26 mouse cellular contexts compared by ENCODE assay signal in the genomic region with DNA sequence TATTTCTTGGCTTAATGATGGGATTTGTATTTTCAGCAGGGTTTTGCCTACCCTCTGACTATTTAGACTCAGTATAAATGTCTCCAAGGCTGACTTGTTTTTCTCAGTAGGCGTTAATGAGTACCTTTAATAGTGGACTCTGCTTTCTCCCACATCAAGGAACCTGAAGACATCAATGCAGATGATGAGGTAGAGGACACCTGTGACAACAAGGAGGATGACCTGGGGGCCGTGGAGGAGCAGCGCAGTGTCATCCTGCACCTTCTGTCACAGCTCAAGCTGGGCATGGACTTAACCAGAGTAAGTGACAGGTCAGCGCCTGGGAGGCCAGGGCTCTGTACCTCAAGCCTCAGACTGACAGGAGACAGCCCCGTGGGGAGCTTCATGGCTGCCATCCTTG. TPM values are rescaled to one million over a fixed set of nuclear protein-coding genes. Genes with fewer than 3 reads are reported as not detected.
DNase-seq lines count a peak whose midpoint lies in the region; ATAC-seq and TF ChIP-seq lines count a peak whose summit lies in the region.
"Had no signal": no experiment of that assay in that cellular context is flagged by ENCODE, and none has a peak within 500 bp of the region (broad histone marks: within the 10 kb centered on the region; RNA-seq: fewer than 3 reads in every experiment).

No protein-coding gene starts in this region.

- no peak overlapping the region for H3K27ac ChIP-seq in forebrain, embryonic 11.5 days (ENCODE audit: low read depth, low read length)
- H3K27ac ChIP-seq in forebrain, embryonic 15.5 days (replicated peaks): no peak overlapping the region
- H3K27ac ChIP-seq in kidney, adult 2 months (ENCODE audit: insufficient read depth, low read depth, low read length): peak overlapping the region; percentile 28; the same call in 1 of the 2 replicates
- H3K27ac ChIP-seq in kidney, embryonic 15.5 days: no peak overlapping the region
- H3K27ac ChIP-seq in kidney, postnatal 0 days: no peak overlapping the region
- no peak overlapping the region for H3K27ac ChIP-seq in kidney, embryonic 14.5 days (ENCODE audit: low read depth, low read length)
- H3K27ac ChIP-seq: embryonic facial prominence, embryonic 10.5 days; embryonic facial prominence, embryonic 12.5 days; forebrain, embryonic 12.5 days had no signal

- WGBS in forebrain, embryonic 11.5 days: 90% methylated on average over 5 of the region's 5 CpGs
- WGBS in forebrain, embryonic 15.5 days: 96% methylated on average over 5 of the region's 5 CpGs
- 65% methylated on average over 5 of the region's 5 CpGs for WGBS in kidney, adult 2 months
- WGBS in kidney, embryonic 15.5 days: 73% methylated on average over 5 of the region's 5 CpGs
- WGBS in kidney, postnatal 0 days: 71% methylated on average over 5 of the region's 5 CpGs
- WGBS in kidney, embryonic 14.5 days: 79% methylated on average over 5 of the region's 5 CpGs

- no peak overlapping the region for H3K9ac ChIP-seq in forebrain, embryonic 11.5 days (ENCODE audit: low read length)
- no peak overlapping the region for H3K9ac ChIP-seq in forebrain, embryonic 15.5 days (replicated peaks)
- no peak overlapping the region for H3K9ac ChIP-seq in kidney, embryonic 15.5 days
- no peak overlapping the region for H3K9ac ChIP-seq in kidney, postnatal 0 days (ENCODE audit: low read depth, low read length)
- H3K9ac ChIP-seq in kidney, embryonic 14.5 days (ENCODE audit: low read depth, low read length): no peak overlapping the region
- H3K9ac ChIP-seq: embryonic facial prominence, embryonic 12.5 days; forebrain, embryonic 12.5 days had no signal

- H3K9me3 ChIP-seq in forebrain, embryonic 11.5 days (ENCODE audit: control insufficient read depth, low read length): no peaks in the 10 kb centered on the region
- no peaks in the 10 kb centered on the region for H3K9me3 ChIP-seq in forebrain, embryonic 15.5 days
- H3K9me3 ChIP-seq in kidney, embryonic 15.5 days (replicated peaks): no peaks in the 10 kb centered on the region
- no peaks in the 10 kb centered on the region for H3K9me3 ChIP-seq in kidney, postnatal 0 days (replicated peaks; ENCODE audit: low read length)
- H3K9me3 ChIP-seq in kidney, embryonic 14.5 days (ENCODE audit: control insufficient read depth, low read length): no peaks in the 10 kb centered on the region
- H3K9me3 ChIP-seq: embryonic facial prominence, embryonic 10.5 days; embryonic facial prominence, embryonic 12.5 days; forebrain, embryonic 12.5 days; G1E had no signal

- H3K27me3 ChIP-seq in forebrain, embryonic 11.5 days (ENCODE audit: control insufficient read depth, insufficient read depth, low read length): no peaks in the 10 kb centered on the region
- H3K27me3 ChIP-seq in forebrain, embryonic 15.5 days: no peaks in the 10 kb centered on the region
- H3K27me3 ChIP-seq in kidney, adult 2 months (replicated peaks; ENCODE audit: control insufficient read depth, insufficient read depth, low read length): no peaks in the 10 kb centered on the region
- H3K27me3 ChIP-seq in kidney, embryonic 15.5 days: no peaks in the 10 kb centered on the region
- no peaks in the 10 kb centered on the region for H3K27me3 ChIP-seq in kidney, postnatal 0 days (ENCODE audit: insufficient read depth, low read length)
- no peaks in the 10 kb centered on the region for H3K27me3 ChIP-seq in kidney, embryonic 14.5 days (ENCODE audit: control insufficient read depth, insufficient read depth, low read length)
- H3K27me3 ChIP-seq: CH12.LX; embryonic facial prominence, embryonic 12.5 days; forebrain, embryonic 12.5 days; Patski had no signal

- H3K4me1 ChIP-seq in forebrain, embryonic 11.5 days (replicated peaks; ENCODE audit: control insufficient read depth, insufficient read depth, low read length): no peaks in the 10 kb centered on the region
- H3K4me1 ChIP-seq in forebrain, embryonic 15.5 days: no peaks in the 10 kb centered on the region
- peaks cover 9% of the 10 kb centered on the region; the same call in 1 of the 2 replicates for H3K4me1 ChIP-seq in kidney, adult 2 months (ENCODE audit: control insufficient read depth, insufficient read depth, low read length)
- H3K4me1 ChIP-seq in kidney, embryonic 15.5 days: no peaks in the 10 kb centered on the region
- no peaks in the 10 kb centered on the region for H3K4me1 ChIP-seq in kidney, postnatal 0 days (replicated peaks; ENCODE audit: insufficient read depth, low read length)
- no peaks in the 10 kb centered on the region for H3K4me1 ChIP-seq in kidney, embryonic 14.5 days (ENCODE audit: control insufficient read depth, insufficient read depth, low read length)
- H3K4me1 ChIP-seq: embryonic facial prominence, embryonic 10.5 days; embryonic facial prominence, embryonic 12.5 days; forebrain, embryonic 12.5 days had no signal

- H3K4me2 ChIP-seq in forebrain, embryonic 11.5 days (ENCODE audit: low read depth, low read length, severe bottlenecking): no peak overlapping the region
- H3K4me2 ChIP-seq in forebrain, embryonic 15.5 days (replicated peaks): no peak overlapping the region
- no peak overlapping the region for H3K4me2 ChIP-seq in kidney, embryonic 15.5 days
- no peak overlapping the region for H3K4me2 ChIP-seq in kidney, postnatal 0 days (ENCODE audit: low read length)
- no peak overlapping the region for H3K4me2 ChIP-seq in kidney, embryonic 14.5 days (replicated peaks; ENCODE audit: low read depth, low read length)
- H3K4me2 ChIP-seq: embryonic facial prominence, embryonic 12.5 days; forebrain, embryonic 12.5 days had no signal

- H3K4me3 ChIP-seq in forebrain, embryonic 11.5 days (ENCODE audit: low read depth, low read length): no peak overlapping the region
- no peak overlapping the region for H3K4me3 ChIP-seq in forebrain, embryonic 15.5 days
- no peak overlapping the region for H3K4me3 ChIP-seq in kidney, adult 2 months (ENCODE audit: insufficient read depth, low read depth, low read length)
- H3K4me3 ChIP-seq in kidney, embryonic 15.5 days (replicated peaks): no peak overlapping the region
- H3K4me3 ChIP-seq in kidney, postnatal 0 days (replicated peaks; ENCODE audit: low read depth, low read length): no peak overlapping the region
- H3K4me3 ChIP-seq in kidney, embryonic 14.5 days (ENCODE audit: low read length): no peak overlapping the region
- H3K4me3 ChIP-seq: embryonic facial prominence, embryonic 10.5 days; embryonic facial prominence, embryonic 12.5 days; forebrain, embryonic 12.5 days had no signal

- DNase-seq in forebrain, embryonic 11.5 days (ENCODE audit: low spot score): peak; percentile 43
- peak; percentile 50 for DNase-seq in kidney, adult 11 months
- no peak for DNase-seq in kidney, postnatal 10 days
- peak; percentile 75 for DNase-seq in kidney, adult 2 months
- no peak for DNase-seq in kidney, postnatal 0 days (ENCODE audit: low spot score)
- DNase-seq: adrenal gland, adult 8-10 months; adrenal gland, postnatal 14 days; adrenal gland, postnatal 36 days; B cell, adult 2 months; cerebellum, adult 11-12 months; cerebellum, adult 2 months; cerebellum, adult 9-10 months; cerebellum, postnatal 10 days; cerebellum, postnatal 25 days had no signal

- H3K36me3 ChIP-seq in forebrain, embryonic 11.5 days (ENCODE audit: control insufficient read depth, insufficient read depth, low read length): peaks cover 5% of the 10 kb centered on the region
- peaks cover 54% of the 10 kb centered on the region for H3K36me3 ChIP-seq in forebrain, embryonic 15.5 days
- peaks cover 6% of the 10 kb centered on the region for H3K36me3 ChIP-seq in kidney, adult 2 months (ENCODE audit: control insufficient read depth, insufficient read depth, low read length)
- H3K36me3 ChIP-seq in kidney, embryonic 15.5 days: peaks cover 63% of the 10 kb centered on the region
- H3K36me3 ChIP-seq in kidney, postnatal 0 days (ENCODE audit: insufficient read depth, low read length): peaks cover 37% of the 10 kb centered on the region
- peaks cover 40% of the 10 kb centered on the region for H3K36me3 ChIP-seq in kidney, embryonic 14.5 days (ENCODE audit: control insufficient read depth, insufficient read depth, low read length)

- no peak for TF ChIP-seq POLR2A in kidney, adult 2 months (IDR thresholded peaks at IDR 0.05; ENCODE audit: low read depth, low read length)

- no peak for TF ChIP-seq CTCF in kidney, adult 2 months (conservative IDR thresholded peaks at IDR 0.05; ENCODE audit: insufficient read depth, insufficient read length, low read depth, low read length)
- no peak for TF ChIP-seq CTCF in kidney, postnatal 0 days (IDR thresholded peaks at IDR 0.05; ENCODE audit: low read depth)

- no peak for ATAC-seq in forebrain, embryonic 11.5 days (replicated peaks; ENCODE audit: low FRiP score)
- ATAC-seq in forebrain, embryonic 15.5 days (replicated peaks): no peak
- no peak for ATAC-seq in kidney, embryonic 15.5 days (replicated peaks; ENCODE audit: low FRiP score)
- ATAC-seq in kidney, postnatal 0 days (replicated peaks; ENCODE audit: low FRiP score, low read depth): peak; percentile 61; the same call in 1 of the 2 replicates
- ATAC-seq in kidney, embryonic 14.5 days (ENCODE audit: low FRiP score, low TSS enrichment): no peak
- ATAC-seq: activated CD4-positive, CD25-positive, alpha-beta regulatory T cell, adult 4 months; CD4-positive, CD25-positive, alpha-beta regulatory T cell, adult 4 months; forebrain, embryonic 14.5 days; Patski had no signal

RNA-seq across cellular contexts. Expression of a gene that starts 26.9 kb away (rescaled TPM):
- polyA plus RNA-seq in forebrain, embryonic 11.5 days (2014; fragmentation: Nextera tagmentation; extraction: Ambion mirVana): 73.7 and 75.5 TPM in 2 replicates
- 74.1 and 79.4 TPM in 2 replicates for polyA plus RNA-seq in forebrain, embryonic 15.5 days (2015; fragmentation: Nextera tagmentation; extraction: Ambion mirVana)
- polyA plus RNA-seq in kidney, adult 2 months (2012; rRNA removed): 12.1 and 16.2 TPM in 2 replicates
- polyA plus RNA-seq in kidney, embryonic 15.5 days (2015; fragmentation: Nextera tagmentation; extraction: Ambion mirVana): 82.0 and 82.8 TPM in 2 replicates
- polyA plus RNA-seq in kidney, postnatal 0 days (2015; fragmentation: Nextera tagmentation; extraction: Ambion mirVana): 90.6 and 97.5 TPM in 2 replicates
- 68.5 and 79.7 TPM in 2 replicates for polyA plus RNA-seq in kidney, embryonic 14.5 days (2014; fragmentation: Nextera tagmentation; extraction: Ambion mirVana)

RNA-seq across cellular contexts. Expression of a gene that starts 39.5 kb away (rescaled TPM):
- 26.2 and 26.7 TPM in 2 replicates for polyA plus RNA-seq in forebrain, embryonic 11.5 days (2014; fragmentation: Nextera tagmentation; extraction: Ambion mirVana)
- 20.3 and 22.0 TPM in 2 replicates for polyA plus RNA-seq in forebrain, embryonic 15.5 days (2015; fragmentation: Nextera tagmentation; extraction: Ambion mirVana)
- polyA plus RNA-seq in kidney, adult 2 months (2012; rRNA removed): 14.1 and 14.7 TPM in 2 replicates
- polyA plus RNA-seq in kidney, embryonic 15.5 days (2015; fragmentation: Nextera tagmentation; extraction: Ambion mirVana): 17.2 and 18.9 TPM in 2 replicates
- 16.9 and 17.8 TPM in 2 replicates for polyA plus RNA-seq in kidney, postnatal 0 days (2015; fragmentation: Nextera tagmentation; extraction: Ambion mirVana)
- 12.0 and 18.9 TPM in 2 replicates for polyA plus RNA-seq in kidney, embryonic 14.5 days (2014; fragmentation: Nextera tagmentation; extraction: Ambion mirVana)

Comparison
In these comparisons a context has a peak if more than half of its experiments do, and no peak if none do; other contexts are left out.
1. DNase-seq: peak in forebrain, embryonic 11.5 days (single experiment), kidney, adult 11 months (single experiment) and kidney, adult 2 months (single experiment); none in kidney, postnatal 10 days (single experiment) and kidney, postnatal 0 days (single experiment).